Mouse (Mus musculus) lung, postnatal 0 days (tissue): ENCODE measurements around the gene Aoc3.

Experiments used
- CTCF ChIP-seq: IDR thresholded peaks from 2 replicates; pipeline ENCODE4 v1.5.1; 2016; ENCODE audit warnings: antibody characterized with exemption, mild to moderate bottlenecking
- EP300 ChIP-seq: IDR thresholded peaks from 2 replicates; pipeline ENCODE4 v1.6.1; 2016; ENCODE audit warnings: antibody characterized with exemption, mild to moderate bottlenecking, control low read depth

- TF ChIP-seq CTCF (no peak), EP300 (no peak)
These were observed 3.6 kb downstream of the Aoc3 start for GRCm38 (mm10) chr11:101334023-101334422.
